Mouse (Mus musculus): ENCODE data around the gene Gm20388. TPM values are rescaled to one million over a fixed set of nuclear protein-coding genes. Genes with fewer than 3 reads are reported as not detected.

The Gm20388 gene
- polyA plus RNA-seq, 1 experiment from 2014 or later = 1.4 TPM

DNA sequence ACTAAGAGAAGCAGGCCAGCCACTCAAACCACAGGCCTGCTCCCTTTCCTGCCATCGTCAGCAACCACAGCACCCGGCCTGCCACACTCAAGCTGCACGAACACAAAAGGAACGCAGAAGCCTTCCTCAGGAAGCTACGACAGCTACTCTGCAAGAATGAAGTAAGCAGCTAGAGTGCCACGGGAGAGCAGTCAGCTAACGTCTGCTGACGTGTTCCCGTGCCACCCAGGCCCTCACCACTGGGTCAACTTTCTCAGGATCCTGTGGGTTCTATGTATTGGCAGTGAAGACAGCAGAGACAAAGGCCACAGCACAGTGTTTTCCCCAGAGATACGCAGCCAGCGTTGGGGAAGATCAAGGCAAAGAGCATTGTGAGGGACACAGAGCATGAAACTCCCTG is 1732.7 kb downstream of the Gm20388 start:
- ATAC-seq (ENCODE audit: low read depth) = no peak
- H3K4me1 ChIP-seq (ENCODE audit: control insufficient read depth, low read depth, low read length) = peaks cover 4% of the 10 kb centered on the region
- 24% methylated on average over 11 of the region's 11 CpGs for WGBS (ENCODE audit: insufficient replicate concordance)
- no peak overlapping the region for H3K4me3 ChIP-seq (ENCODE audit: low read depth, low read length)
- no peak overlapping the region for H3K27ac ChIP-seq (ENCODE audit: low read length)
- no peaks in the 10 kb centered on the region; the same call in 1 of the 2 replicates for H3K27me3 ChIP-seq (ENCODE audit: control insufficient read depth, insufficient read depth, low read depth, low read length)
- H3K36me3 ChIP-seq (ENCODE audit: control insufficient read depth, insufficient read depth) = no peaks in the 10 kb centered on the region
- no peaks in the 10 kb centered on the region for H3K9me3 ChIP-seq (replicated peaks; ENCODE audit: control insufficient read depth, low read length)
- H3K4me2 ChIP-seq (ENCODE audit: low read depth, low read length) = no peak overlapping the region
- H3K9ac ChIP-seq (ENCODE audit: low read depth, low read length) = no peak overlapping the region

- Histone ChIP-seq H3K36me3 (ENCODE audit: control insufficient read depth, insufficient read depth) (no peaks in the 10 kb centered on the region), H3K9ac (ENCODE audit: low read depth, low read length) (no peak overlapping the region), H3K9me3 (replicated peaks; ENCODE audit: control insufficient read depth, low read length) (no peaks in the 10 kb centered on the region), H3K27me3 (ENCODE audit: control insufficient read depth, insufficient read depth, low read depth, low read length) (peaks cover 26% of the 10 kb centered on the region), H3K4me1 (ENCODE audit: control insufficient read depth, low read depth, low read length) (peaks cover 6% of the 10 kb centered on the region), H3K4me3 (ENCODE audit: low read depth, low read length) (no peak overlapping the region), H3K4me2 (ENCODE audit: low read depth, low read length) (no peak overlapping the region), H3K27ac (ENCODE audit: low read length) (no peak overlapping the region)
- WGBS (ENCODE audit: insufficient replicate concordance) = 69% methylated on average over 12 of the region's 12 CpGs
- no peak for ATAC-seq (ENCODE audit: low read depth)
These were observed 1737.0 kb downstream of the Gm20388 start for GRCm38 (mm10) chr8:121647511-121648215.

DNA sequence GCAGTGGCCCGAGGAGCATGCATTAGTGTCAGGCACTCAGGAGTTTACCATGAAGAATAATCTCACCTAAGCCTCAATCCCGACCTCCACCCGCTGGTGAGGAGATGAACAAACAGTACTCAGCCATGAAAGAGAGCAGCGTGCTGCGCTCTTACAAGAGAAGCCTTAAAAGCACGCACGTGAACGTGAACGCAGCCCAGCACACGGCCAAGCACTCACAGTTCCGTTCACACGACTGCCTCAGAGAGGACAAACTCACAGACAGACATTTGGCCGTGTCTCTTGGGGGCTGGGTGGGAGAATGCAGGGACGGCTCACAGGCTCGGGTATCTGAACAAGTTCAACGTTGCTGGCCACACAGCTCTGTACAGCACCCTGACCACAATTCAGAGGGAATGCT is 1737.8 kb downstream of the Gm20388 start:
- no peak overlapping the region for H3K4me2 ChIP-seq (ENCODE audit: low read depth, low read length)
- no peaks in the 10 kb centered on the region for H3K9me3 ChIP-seq (replicated peaks; ENCODE audit: control insufficient read depth, low read length)
- H3K9ac ChIP-seq (ENCODE audit: low read depth, low read length) = no peak overlapping the region
- H3K27ac ChIP-seq (ENCODE audit: low read length) = no peak overlapping the region
- peaks cover 34% of the 10 kb centered on the region for H3K27me3 ChIP-seq (ENCODE audit: control insufficient read depth, insufficient read depth, low read depth, low read length)
- no peak overlapping the region for H3K4me3 ChIP-seq (ENCODE audit: low read depth, low read length)
- H3K36me3 ChIP-seq (ENCODE audit: control insufficient read depth, insufficient read depth) = no peaks in the 10 kb centered on the region
- 54% methylated on average over 16 of the region's 16 CpGs for WGBS (ENCODE audit: insufficient replicate concordance)
- peaks cover 6% of the 10 kb centered on the region for H3K4me1 ChIP-seq (ENCODE audit: control insufficient read depth, low read depth, low read length)
- no peak for ATAC-seq (ENCODE audit: low read depth)

- peaks cover 43% of the 10 kb centered on the region for H3K27me3 ChIP-seq (ENCODE audit: control insufficient read depth, insufficient read depth, low read depth, low read length)
- H3K4me1 ChIP-seq (ENCODE audit: control insufficient read depth, low read depth, low read length) = peaks cover 6% of the 10 kb centered on the region
- WGBS (ENCODE audit: insufficient replicate concordance) = 53% methylated on average over 5 of the region's 5 CpGs
- no peak overlapping the region for H3K4me2 ChIP-seq (ENCODE audit: low read depth, low read length)
- H3K4me3 ChIP-seq (ENCODE audit: low read depth, low read length) = no peak overlapping the region
- H3K9ac ChIP-seq (ENCODE audit: low read depth, low read length) = no peak overlapping the region
- no peak for ATAC-seq (ENCODE audit: low read depth)
- no peak overlapping the region for H3K27ac ChIP-seq (ENCODE audit: low read length)
- no peaks in the 10 kb centered on the region for H3K9me3 ChIP-seq (replicated peaks; ENCODE audit: control insufficient read depth, low read length)
- H3K36me3 ChIP-seq (ENCODE audit: control insufficient read depth, insufficient read depth) = no peaks in the 10 kb centered on the region
These were observed 1738.8 kb downstream of the Gm20388 start for GRCm38 (mm10) chr8:121649423-121649822.

- Histone ChIP-seq H3K9me3 (replicated peaks; ENCODE audit: control insufficient read depth, low read length) (no peaks in the 10 kb centered on the region), H3K9ac (ENCODE audit: low read depth, low read length) (no peak overlapping the region), H3K4me2 (ENCODE audit: low read depth, low read length) (no peak overlapping the region), H3K27me3 (ENCODE audit: control insufficient read depth, insufficient read depth, low read depth, low read length) (peaks cover 47% of the 10 kb centered on the region), H3K36me3 (ENCODE audit: control insufficient read depth, insufficient read depth) (no peaks in the 10 kb centered on the region), H3K27ac (ENCODE audit: low read length) (no peak overlapping the region), H3K4me3 (ENCODE audit: low read depth, low read length) (no peak overlapping the region), H3K4me1 (ENCODE audit: control insufficient read depth, low read depth, low read length) (peaks cover 6% of the 10 kb centered on the region)
- 51% methylated on average over 10 of the region's 10 CpGs for WGBS (ENCODE audit: insufficient replicate concordance)
- no peak for ATAC-seq (ENCODE audit: low read depth)
These were observed 1739.3 kb downstream of the Gm20388 start for GRCm38 (mm10) chr8:121649904-121650303.

DNA sequence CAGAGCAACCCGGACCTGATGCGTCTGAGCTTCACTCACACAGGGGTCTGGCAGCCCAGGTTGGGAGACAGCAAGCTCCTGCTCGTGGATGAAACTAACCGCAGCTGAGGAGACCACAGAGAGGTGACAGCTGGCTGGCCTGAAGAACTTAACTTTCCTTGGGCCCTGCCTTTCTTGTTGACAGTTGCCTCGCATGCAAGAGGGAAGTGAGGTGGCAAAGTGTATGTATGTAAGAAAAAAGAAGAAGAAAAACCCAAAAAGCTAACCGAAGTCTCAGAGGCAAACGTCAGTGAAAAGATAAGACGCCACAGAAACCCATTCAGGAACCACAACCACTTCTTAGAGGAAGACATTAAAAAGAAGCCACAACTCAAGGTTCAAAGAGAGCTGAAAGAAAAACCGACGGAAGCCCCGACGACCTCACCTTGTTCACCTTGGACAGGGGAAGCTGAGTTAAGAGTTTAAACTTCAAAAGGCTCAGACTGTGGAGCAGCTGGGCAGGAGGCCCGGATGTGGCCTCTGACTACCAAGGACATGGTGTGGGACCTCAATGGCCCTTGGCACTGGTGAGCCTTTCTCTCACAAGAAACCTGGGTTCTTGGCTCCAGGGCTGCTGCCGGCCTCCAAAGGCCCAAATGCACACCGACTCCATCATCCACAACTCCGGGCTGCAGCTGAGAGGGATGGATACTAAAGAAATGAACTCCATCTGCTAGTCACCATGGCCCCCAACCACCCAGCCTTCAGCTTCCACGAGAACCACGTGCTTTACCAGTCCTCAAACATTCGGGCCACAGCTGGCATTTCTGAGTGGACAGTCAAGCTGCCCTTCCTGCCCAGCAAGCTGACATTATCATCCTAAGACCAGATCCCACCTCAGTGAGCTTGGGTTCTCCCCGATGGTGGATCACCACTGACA is 1740.0 kb downstream of the Gm20388 start:
- Histone ChIP-seq H3K4me3 (ENCODE audit: low read depth, low read length) (peak overlapping the region; percentile 57), H3K27me3 (ENCODE audit: control insufficient read depth, insufficient read depth, low read depth, low read length) (peaks cover 55% of the 10 kb centered on the region), H3K9me3 (replicated peaks; ENCODE audit: control insufficient read depth, low read length) (no peaks in the 10 kb centered on the region), H3K27ac (ENCODE audit: low read length) (no peak overlapping the region), H3K9ac (ENCODE audit: low read depth, low read length) (no peak overlapping the region), H3K4me2 (ENCODE audit: low read depth, low read length) (peak overlapping the region; percentile 60), H3K4me1 (ENCODE audit: control insufficient read depth, low read depth, low read length) (peaks cover 6% of the 10 kb centered on the region), H3K36me3 (ENCODE audit: control insufficient read depth, insufficient read depth) (no peaks in the 10 kb centered on the region)
- no peak for ATAC-seq (ENCODE audit: low read depth)
- WGBS (ENCODE audit: insufficient replicate concordance) = 25% methylated on average over 20 of the region's 20 CpGs

DNA sequence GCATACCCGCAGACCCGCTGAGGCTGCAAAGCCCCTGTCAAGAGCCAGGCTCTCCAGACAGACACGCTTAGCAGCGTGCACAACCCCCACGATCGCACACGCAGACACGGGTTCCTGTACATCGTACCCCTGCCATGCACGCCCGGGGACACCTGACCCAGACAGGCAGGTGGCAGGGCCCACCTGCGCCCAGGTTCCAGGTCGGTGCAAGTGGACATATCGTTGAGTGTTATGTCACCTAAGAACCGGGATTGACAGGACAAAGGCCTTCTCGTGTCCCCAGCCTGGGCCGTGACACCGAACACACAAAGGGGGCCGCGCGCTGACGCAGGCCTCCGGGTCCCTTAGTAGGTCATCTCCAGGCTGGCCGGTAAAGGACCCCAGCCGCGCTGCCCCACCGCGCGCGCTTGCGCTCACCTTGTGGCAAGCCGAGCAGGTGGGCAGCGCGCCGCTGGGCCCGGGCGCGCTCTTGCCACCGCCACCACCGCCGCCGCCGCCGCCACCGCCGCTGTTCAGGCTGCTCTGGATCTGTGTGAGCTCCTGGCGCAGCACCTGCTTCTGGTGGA is 1740.8 kb downstream of the Gm20388 start:
- peaks cover 55% of the 10 kb centered on the region for H3K27me3 ChIP-seq (ENCODE audit: control insufficient read depth, insufficient read depth, low read depth, low read length)
- no peaks in the 10 kb centered on the region for H3K9me3 ChIP-seq (replicated peaks; ENCODE audit: control insufficient read depth, low read length)
- H3K36me3 ChIP-seq (ENCODE audit: control insufficient read depth, insufficient read depth) = no peaks in the 10 kb centered on the region
- H3K27ac ChIP-seq (ENCODE audit: low read length) = no peak overlapping the region
- peak overlapping the region; percentile 39 for H3K9ac ChIP-seq (ENCODE audit: low read depth, low read length)
- H3K4me1 ChIP-seq (ENCODE audit: control insufficient read depth, low read depth, low read length) = peaks cover 3% of the 10 kb centered on the region
- H3K4me2 ChIP-seq (ENCODE audit: low read depth, low read length) = peak overlapping the region; percentile 60
- 17% methylated on average over 47 of the region's 47 CpGs for WGBS (ENCODE audit: insufficient replicate concordance)
- no peak for ATAC-seq (ENCODE audit: low read depth)
- peak overlapping the region; percentile 57 for H3K4me3 ChIP-seq (ENCODE audit: low read depth, low read length)

DNA sequence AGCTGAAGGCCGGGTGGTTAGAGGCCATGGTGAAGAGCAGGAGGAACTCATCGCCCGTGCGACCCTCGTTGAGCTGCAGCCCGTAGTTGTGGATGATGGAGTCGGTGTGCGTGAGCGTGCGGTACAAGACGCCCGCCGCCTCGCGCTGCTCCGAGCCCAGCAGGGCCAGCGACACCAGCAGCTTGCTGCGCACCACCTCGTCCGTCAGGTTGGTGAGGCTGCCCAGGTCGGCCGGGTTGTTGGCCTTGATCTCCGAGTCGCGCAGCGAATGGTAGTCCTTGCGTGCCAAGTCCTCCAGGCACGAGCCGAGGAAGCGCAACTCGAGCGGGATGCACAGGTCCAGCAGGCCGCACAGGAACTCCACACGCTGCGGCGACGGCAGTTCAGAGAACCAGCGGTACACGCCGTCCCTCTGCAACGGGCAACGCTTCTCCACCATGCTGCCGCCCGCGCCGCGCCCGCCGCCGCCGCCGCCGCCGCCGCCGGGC is 1741.3 kb downstream of the Gm20388 start:
- peak overlapping the region; percentile 39 for H3K9ac ChIP-seq (ENCODE audit: low read depth, low read length)
- H3K27me3 ChIP-seq (ENCODE audit: control insufficient read depth, insufficient read depth, low read depth, low read length) = peaks cover 55% of the 10 kb centered on the region
- WGBS (ENCODE audit: insufficient replicate concordance) = 2% methylated on average over 50 of the region's 56 CpGs
- H3K4me1 ChIP-seq (ENCODE audit: control insufficient read depth, low read depth, low read length) = peaks cover 2% of the 10 kb centered on the region; the same call in 1 of the 2 replicates
- ATAC-seq (ENCODE audit: low read depth) = no peak
- peak overlapping the region; percentile 60 for H3K4me2 ChIP-seq (ENCODE audit: low read depth, low read length)
- H3K27ac ChIP-seq (ENCODE audit: low read length) = no peak overlapping the region
- no peaks in the 10 kb centered on the region for H3K9me3 ChIP-seq (replicated peaks; ENCODE audit: control insufficient read depth, low read length)
- H3K4me3 ChIP-seq (ENCODE audit: low read depth, low read length) = peak overlapping the region; percentile 57
- no peaks in the 10 kb centered on the region for H3K36me3 ChIP-seq (ENCODE audit: control insufficient read depth, insufficient read depth)

Measured in liver, embryonic 16.5 days (tissue).